Mouse (Mus musculus): ENCODE data around the gene Gal3st2b.
"Not testable (repeated sequence)": the region's sequence is repeated elsewhere in the genome, so short reads cannot be mapped to it uniquely, and the experiment has no call there.

GRCm38 (mm10) chr1:93938415-93938814 is 20.3 kb downstream of the Gal3st2b start:
- not testable (repeated sequence) for TF ChIP-seq CTCF (IDR thresholded peaks at IDR 0.05; ENCODE audit: extremely low read depth, insufficient read length, insufficient replicate concordance, low read depth, low read length); POLR2A (IDR thresholded peaks at IDR 0.05; ENCODE audit: low read depth, low read length)
